Comparison of ENCODE assay signal across 9 mouse cellular contexts in genomic region chr8:104374864-104375846, GRCm38 (mm10). TPM values are rescaled to one million over a fixed set of nuclear protein-coding genes. Genes with fewer than 3 reads are reported as not detected.
DNase-seq lines count a peak whose midpoint lies in the region; ATAC-seq and TF ChIP-seq lines count a peak whose summit lies in the region.
"Had no signal": no experiment of that assay in that cellular context is flagged by ENCODE, and none has a peak within 500 bp of the region (broad histone marks: within the 10 kb centered on the region; RNA-seq: fewer than 3 reads in every experiment).

No protein-coding gene starts in this region.

- no peaks in the 10 kb centered on the region for H3K9me3 ChIP-seq in embryonic facial prominence, embryonic 15.5 days (replicated peaks)
- H3K9me3 ChIP-seq in hindbrain, embryonic 15.5 days, result no peaks in the 10 kb centered on the region
- H3K9me3 ChIP-seq: neural tube, embryonic 12.5 days had no signal

- no peak for TF ChIP-seq CTCF in liver, adult 2 months (IDR thresholded peaks at IDR 0.05; ENCODE audit: low read depth, low read length)
- no peak for TF ChIP-seq CTCF in small intestine, adult 2 months (IDR thresholded peaks at IDR 0.05; ENCODE audit: extremely low read depth, insufficient read length, insufficient replicate concordance, low read depth, low read length)

- whole genome bisulfite sequencing in embryonic facial prominence, embryonic 15.5 days, result 41% methylated on average over 14 of the region's 14 CpGs
- 35% methylated on average over 14 of the region's 14 CpGs for WGBS in hindbrain, embryonic 15.5 days
- WGBS in liver, adult 2 months, result 10% methylated on average over 14 of the region's 14 CpGs
- WGBS in small intestine, adult 2 months, result 19% methylated on average over 14 of the region's 14 CpGs

- intact Hi-C loops in left cerebral cortex, postnatal 36 days (cut with DNase I), result no loop called here

- peaks cover 30% of the 10 kb centered on the region for H3K4me1 ChIP-seq in embryonic facial prominence, embryonic 15.5 days
- peaks cover 32% of the 10 kb centered on the region for H3K4me1 ChIP-seq in hindbrain, embryonic 15.5 days (replicated peaks)
- peaks cover 25% of the 10 kb centered on the region for H3K4me1 ChIP-seq in liver, adult 2 months (ENCODE audit: control insufficient read depth, insufficient read depth, low read length)
- H3K4me1 ChIP-seq in small intestine, adult 2 months (ENCODE audit: control insufficient read depth, insufficient read depth, insufficient read length, low read length), result peaks cover 19% of the 10 kb centered on the region

- no peak overlapping the region for H3K9ac ChIP-seq in embryonic facial prominence, embryonic 15.5 days
- no peak overlapping the region for H3K9ac ChIP-seq in hindbrain, embryonic 15.5 days
- peak overlapping the region; percentile 24 for H3K9ac ChIP-seq in liver, adult 2 months (ENCODE audit: low read depth, low read length)
- H3K9ac ChIP-seq: neural tube, embryonic 12.5 days had no signal

- no peak for TF ChIP-seq POLR2A in liver, adult 2 months (IDR thresholded peaks at IDR 0.05; ENCODE audit: extremely low read depth, insufficient read depth, low read length)
- TF ChIP-seq POLR2A in small intestine, adult 2 months (IDR thresholded peaks at IDR 0.05; ENCODE audit: low read depth, low read length), result no peak

- no peak for DNase-seq in cerebellum, postnatal 4 days (ENCODE audit: low spot score in 2 of 2)
- DNase-seq in liver, adult 2 months (ENCODE audit: extremely low read depth, low read depth, low spot score), result peak; percentile 96
- no peak for DNase-seq in left cerebral cortex, postnatal 36 days (ENCODE audit: low spot score in 2 of 2)
- no peak for DNase-seq in left cerebral cortex, adult 9 months (ENCODE audit: low spot score in 2 of 2)

- H3K4me2 ChIP-seq in embryonic facial prominence, embryonic 15.5 days (replicated peaks), result 0 out of 2 replicates have a peak overlapping the region, but pooled peaks have one; percentile 4
- H3K4me2 ChIP-seq in hindbrain, embryonic 15.5 days, result no peak overlapping the region
- H3K4me2 ChIP-seq: neural tube, embryonic 12.5 days had no signal

- peak; percentile 56 for ATAC-seq in cerebellum, adult (ENCODE audit: insufficient number of reproducible peaks, low FRiP score, low TSS enrichment)
- ATAC-seq in embryonic facial prominence, embryonic 15.5 days (ENCODE audit: insufficient number of reproducible peaks, low FRiP score, low TSS enrichment, low read depth), result peak; percentile 52
- ATAC-seq in hindbrain, embryonic 15.5 days (ENCODE audit: low FRiP score, low read depth), result no peak

- H3K79me2 ChIP-seq in liver, adult 2 months (ENCODE audit: control insufficient read depth, insufficient read depth, low read length), result peaks cover 25% of the 10 kb centered on the region

- peak overlapping the region; percentile 73 for H3K27ac ChIP-seq in embryonic facial prominence, embryonic 15.5 days (replicated peaks)
- peak overlapping the region; percentile 27; the same call in 1 of the 2 replicates for H3K27ac ChIP-seq in hindbrain, embryonic 15.5 days (replicated peaks)
- peak overlapping the region; percentile 86 for H3K27ac ChIP-seq in liver, adult 2 months (replicated peaks; ENCODE audit: insufficient read depth, low read depth, low read length)
- H3K27ac ChIP-seq in small intestine, adult 2 months (ENCODE audit: insufficient read depth, low read depth, low read length), result peak overlapping the region; percentile 91
- H3K27ac ChIP-seq: neural tube, embryonic 12.5 days had no signal

- no peaks in the 10 kb centered on the region for H3K27me3 ChIP-seq in embryonic facial prominence, embryonic 15.5 days
- H3K27me3 ChIP-seq in hindbrain, embryonic 15.5 days, result no peaks in the 10 kb centered on the region
- H3K27me3 ChIP-seq in liver, adult 2 months (ENCODE audit: control insufficient read depth, insufficient read depth, low read length), result no peaks in the 10 kb centered on the region
- H3K27me3 ChIP-seq in small intestine, adult 2 months (ENCODE audit: control insufficient read depth, insufficient read depth, low read length), result no peaks in the 10 kb centered on the region
- H3K27me3 ChIP-seq: neural tube, embryonic 12.5 days had no signal

- H3K4me3 ChIP-seq in embryonic facial prominence, embryonic 15.5 days (replicated peaks), result no peak overlapping the region
- no peak overlapping the region for H3K4me3 ChIP-seq in hindbrain, embryonic 15.5 days
- H3K4me3 ChIP-seq in liver, adult 2 months (ENCODE audit: insufficient read depth, low read depth, low read length), result no peak overlapping the region
- no peak overlapping the region for H3K4me3 ChIP-seq in small intestine, adult 2 months (ENCODE audit: low read depth, low read length)
- H3K4me3 ChIP-seq: neural tube, embryonic 12.5 days had no signal

- H3K36me3 ChIP-seq in embryonic facial prominence, embryonic 15.5 days, result no peaks in the 10 kb centered on the region
- H3K36me3 ChIP-seq in hindbrain, embryonic 15.5 days, result no peaks in the 10 kb centered on the region
- no peaks in the 10 kb centered on the region for H3K36me3 ChIP-seq in liver, adult 2 months (ENCODE audit: control insufficient read depth, insufficient read depth, low read length)
- no peaks in the 10 kb centered on the region for H3K36me3 ChIP-seq in small intestine, adult 2 months (ENCODE audit: control insufficient read depth, insufficient read depth, low read length)
- H3K36me3 ChIP-seq: neural tube, embryonic 12.5 days had no signal

RNA-seq across cellular contexts. Expression of gene Cmtm4, which starts 20.5 kb away (rescaled TPM):
- polyA plus RNA-seq in embryonic facial prominence, embryonic 15.5 days (2015; fragmentation: Nextera tagmentation; extraction: Ambion mirVana), result 2.9 and 3.4 TPM in 2 replicates
- 2.7 TPM in 2 replicates for polyA plus RNA-seq in hindbrain, embryonic 15.5 days (2015; fragmentation: Nextera tagmentation; extraction: Ambion mirVana)
- 9.8 and 15.2 TPM in 2 replicates for total RNA-seq in liver, adult 2 months (2014; rRNA removed)
- polyA plus RNA-seq in liver, adult 2 months (2012; rRNA removed), result 10.0 and 12.7 TPM in 2 replicates
- 13.0 and 25.6 TPM in 2 replicates for polyA plus RNA-seq in small intestine, adult 2 months (2012; rRNA removed)
- total RNA-seq in left cerebral cortex, postnatal 36 days (2021), result 10 to 100 TPM; 79.5 to 82.1 TPM

RNA-seq across cellular contexts. Expression of gene Cmtm3, which starts 35.9 kb away (rescaled TPM):
- polyA plus RNA-seq in embryonic facial prominence, embryonic 15.5 days (2015; fragmentation: Nextera tagmentation; extraction: Ambion mirVana), result 175 and 176 TPM in 2 replicates
- polyA plus RNA-seq in hindbrain, embryonic 15.5 days (2015; fragmentation: Nextera tagmentation; extraction: Ambion mirVana), result 39.5 and 44.1 TPM in 2 replicates
- 6.3 and 8.1 TPM in 2 replicates for total RNA-seq in liver, adult 2 months (2014; rRNA removed)
- 12.1 and 24.6 TPM in 2 replicates for polyA plus RNA-seq in liver, adult 2 months (2012; rRNA removed)
- 21.3 and 23.8 TPM in 2 replicates for polyA plus RNA-seq in small intestine, adult 2 months (2012; rRNA removed)
- 10 to 100 TPM; 11.9 to 12.1 TPM for total RNA-seq in left cerebral cortex, postnatal 36 days (2021)

RNA-seq across cellular contexts. Expression of gene Cmtm2b, which starts 53.1 kb away (rescaled TPM):
- not detected in 2 replicates for polyA plus RNA-seq in embryonic facial prominence, embryonic 15.5 days (2015; fragmentation: Nextera tagmentation; extraction: Ambion mirVana)
- not detected in 2 replicates for polyA plus RNA-seq in hindbrain, embryonic 15.5 days (2015; fragmentation: Nextera tagmentation; extraction: Ambion mirVana)
- total RNA-seq in liver, adult 2 months (2014; rRNA removed), result not detected in 2 replicates
- polyA plus RNA-seq in liver, adult 2 months (2012; rRNA removed), result not detected in 2 replicates
- not detected in 2 replicates for polyA plus RNA-seq in small intestine, adult 2 months (2012; rRNA removed)
- total RNA-seq in left cerebral cortex, postnatal 36 days (2021), result not detected
- polyA plus RNA-seq: neural tube, embryonic 12.5 days had no signal

RNA-seq across cellular contexts. Expression of gene Gm11020, which starts 53.8 kb away (rescaled TPM):
- polyA plus RNA-seq in embryonic facial prominence, embryonic 15.5 days (2015; fragmentation: Nextera tagmentation; extraction: Ambion mirVana), result not detected in 2 replicates
- not detected in 2 replicates for polyA plus RNA-seq in hindbrain, embryonic 15.5 days (2015; fragmentation: Nextera tagmentation; extraction: Ambion mirVana)
- total RNA-seq in liver, adult 2 months (2014; rRNA removed), result not detected in 2 replicates
- not detected in 2 replicates for polyA plus RNA-seq in liver, adult 2 months (2012; rRNA removed)
- not detected in 2 replicates for polyA plus RNA-seq in small intestine, adult 2 months (2012; rRNA removed)
- not detected for total RNA-seq in left cerebral cortex, postnatal 36 days (2021)
- polyA plus RNA-seq: neural tube, embryonic 12.5 days had no signal

Comparison
In these comparisons a context has a peak if more than half of its experiments do, and no peak if none do; other contexts are left out.
1. H3K27ac ChIP-seq: peak in every context shown above with its lines; median percentile 91 in small intestine, adult 2 months; 86 in liver, adult 2 months; 73 in embryonic facial prominence, embryonic 15.5 days; 27 in hindbrain, embryonic 15.5 days.